Mouse (Mus musculus) T-helper 17 cell (primary cell): ENCODE measurements around the gene 3110021N24Rik.

Experiments
- in situ Hi-C, 2 experiments: fragments of 300-600 bp; cut with MboI, MseI; formaldehyde crosslinking; loops; 1 replicate in 1 of 2; 2 replicates in 1 of 2; pipeline ENCODE4 v1.15.1; 2025; ENCODE audit warnings: high pct_unique_total_duplicates in 2 of 2

3110021N24Rik gene

DNA sequence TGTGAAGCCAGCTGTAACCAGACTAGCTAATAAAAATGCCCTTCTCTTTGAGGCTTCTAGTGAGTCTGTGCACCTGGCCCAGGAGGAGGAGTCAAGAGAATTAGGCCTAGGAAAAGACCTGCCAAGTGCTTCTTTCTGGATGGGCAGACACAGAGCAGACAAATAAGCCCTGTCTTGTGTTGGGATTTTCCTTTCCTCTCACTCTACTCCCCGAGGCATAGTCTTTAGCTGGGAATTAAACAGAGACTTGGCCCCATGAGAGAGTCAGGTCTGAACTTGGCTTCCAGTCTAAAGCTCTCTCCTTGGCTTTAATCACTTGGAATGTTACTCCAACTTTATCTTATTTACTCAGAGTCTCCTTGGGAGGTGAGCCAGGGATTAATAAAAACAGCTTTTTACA, 74.5 kb downstream of the 3110021N24Rik start:
- in situ Hi-C loops: no loop called here

DNA sequence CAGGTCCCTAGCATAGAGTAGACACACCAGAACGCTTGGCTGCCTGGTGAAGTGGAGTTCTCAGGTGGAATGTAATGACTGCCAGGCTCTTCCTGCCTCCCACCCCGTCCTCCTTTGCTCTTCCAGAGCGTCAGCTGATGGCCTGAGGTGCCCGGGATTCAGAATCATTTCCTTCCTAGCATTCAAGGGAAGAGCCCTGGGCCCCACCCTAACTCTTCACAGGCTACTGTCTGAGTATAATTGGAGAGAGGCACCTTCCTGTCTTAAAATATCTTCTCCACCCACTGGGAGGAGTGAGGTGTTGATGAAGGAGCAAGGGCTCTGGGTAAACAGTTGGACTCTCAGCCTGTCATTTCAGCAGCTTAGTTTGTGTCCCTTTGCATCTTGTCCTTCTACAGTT, 77.3 kb downstream of the 3110021N24Rik start:
- in situ Hi-C loops: loop anchor here in 1 of 2 experiments (5.0 kb wide), 1 partner anchor 181 kb away; no protein-coding TSS in a partner anchor

DNA sequence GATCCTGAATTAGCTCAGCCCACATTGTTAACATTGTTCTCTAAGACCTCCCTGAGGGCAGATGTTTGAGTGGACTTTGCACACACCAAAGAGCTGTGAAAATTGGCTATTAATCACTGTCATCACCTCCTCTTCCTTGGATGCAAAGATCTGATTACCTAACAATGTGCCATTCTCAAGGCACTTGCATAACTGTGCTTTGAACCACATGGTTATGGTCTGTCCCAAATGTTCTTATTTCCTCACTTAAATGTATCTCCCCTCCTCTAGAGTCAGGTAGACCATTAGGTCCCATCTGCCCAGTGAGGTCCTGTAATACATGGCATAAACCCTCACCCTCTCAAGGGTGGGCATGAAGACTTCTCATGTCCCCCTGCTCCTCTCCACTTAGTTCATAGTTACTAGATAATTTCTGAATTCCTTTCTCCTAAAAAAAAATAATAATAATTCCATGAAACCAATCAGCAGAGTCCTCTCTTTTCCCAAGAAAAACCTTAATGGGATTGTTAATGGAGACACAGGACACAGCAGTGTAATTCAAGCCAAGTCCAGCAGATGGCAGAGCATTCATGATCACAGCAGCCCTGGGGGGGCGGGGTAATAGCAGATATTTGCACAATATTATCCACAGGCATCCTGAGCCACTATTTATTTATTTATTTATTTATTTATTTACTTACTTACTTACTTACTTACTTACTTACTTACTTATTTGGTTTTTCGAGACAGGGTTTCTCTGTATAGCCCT, 78.8 kb downstream of the 3110021N24Rik start:
- in situ Hi-C loops: loop anchor here in 1 of 2 experiments (5.0 kb wide), 1 partner anchor 179 kb away; no protein-coding TSS in a partner anchor

DNA sequence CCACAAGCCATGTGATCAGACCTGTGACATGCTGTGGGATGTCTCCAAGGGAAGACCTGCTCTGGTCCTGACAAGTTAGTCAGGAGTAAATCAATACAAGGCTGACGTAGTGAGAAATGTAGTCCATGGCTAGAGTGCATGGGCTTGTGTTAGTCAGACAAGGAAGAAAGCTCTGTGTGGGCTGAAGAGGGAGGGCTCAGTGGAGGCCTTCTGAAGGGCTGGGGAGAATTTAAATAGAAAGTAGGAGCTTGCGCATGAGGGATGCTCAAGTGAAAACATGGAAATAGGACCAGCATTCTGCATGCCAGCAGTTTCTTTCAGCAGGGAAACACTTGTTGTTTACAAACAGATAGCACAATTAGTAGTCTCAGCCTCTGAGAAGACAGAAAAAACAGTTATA, 84.1 kb downstream of the 3110021N24Rik start:
- in situ Hi-C loops: no loop called here

DNA sequence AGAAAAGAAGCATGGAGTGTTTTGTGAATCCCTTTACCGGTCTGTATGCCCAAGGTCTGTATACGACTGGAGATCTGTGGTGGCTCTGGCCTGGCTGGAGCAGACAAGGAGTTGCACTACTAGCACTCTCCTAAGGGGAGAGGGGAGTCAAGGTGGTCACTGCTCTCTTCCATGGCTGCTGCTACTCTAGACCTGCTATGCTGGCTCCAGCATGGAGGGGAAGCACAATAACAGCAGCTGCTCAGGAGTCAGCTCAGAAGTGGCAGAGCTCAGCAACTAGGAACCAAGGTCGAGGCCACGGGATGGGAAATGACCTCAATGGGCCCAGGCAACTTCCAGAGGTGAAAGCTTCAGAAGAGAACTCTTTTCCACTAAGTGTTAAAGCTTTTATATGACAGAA, 91.7 kb downstream of the 3110021N24Rik start:
- in situ Hi-C loops: no loop called here

DNA sequence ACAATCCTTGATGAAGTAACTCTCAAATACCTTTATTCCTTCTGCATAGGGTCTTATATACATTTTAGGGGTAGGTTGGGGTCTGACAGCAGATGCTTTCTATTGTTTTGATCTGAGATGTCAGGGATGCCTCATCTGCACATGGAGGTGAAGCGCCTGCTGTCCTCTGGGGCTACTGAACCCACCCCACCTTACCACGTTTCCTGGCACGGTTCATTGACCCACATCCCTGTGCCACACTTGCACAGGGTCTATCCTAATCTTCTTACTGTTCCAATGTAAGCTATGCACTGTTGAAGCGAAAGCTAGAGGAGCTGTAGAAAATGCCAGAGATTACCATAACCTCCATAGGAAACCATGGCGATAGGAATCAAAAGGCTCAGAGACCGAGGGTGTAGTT, 92.1 kb downstream of the 3110021N24Rik start:
- in situ Hi-C loops: no loop called here

DNA sequence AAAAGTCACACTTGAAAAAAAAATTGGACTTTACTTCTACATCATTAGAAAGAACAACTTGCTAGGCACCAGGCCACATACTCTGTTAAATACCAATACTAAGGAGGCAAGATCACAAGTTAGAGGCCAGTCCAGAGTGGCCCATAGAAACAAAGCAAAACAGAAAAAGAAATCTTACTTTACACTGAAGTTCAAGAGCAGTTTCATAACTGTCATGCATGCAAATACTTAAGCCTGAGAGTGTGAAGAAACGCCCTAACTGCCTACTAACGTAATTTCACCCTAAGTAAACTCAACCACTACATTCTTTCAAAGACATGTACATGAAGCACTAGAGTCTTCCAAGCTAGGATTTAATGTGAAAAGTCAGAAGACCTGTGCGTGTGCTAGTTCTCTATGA, 106.2 kb downstream of the 3110021N24Rik start:
- in situ Hi-C loops: loop anchor here in 1 of 2 experiments (25.0 kb wide), 1 partner anchor 837 kb away; the partner anchor contains the start of gene Cdkn2c

DNA sequence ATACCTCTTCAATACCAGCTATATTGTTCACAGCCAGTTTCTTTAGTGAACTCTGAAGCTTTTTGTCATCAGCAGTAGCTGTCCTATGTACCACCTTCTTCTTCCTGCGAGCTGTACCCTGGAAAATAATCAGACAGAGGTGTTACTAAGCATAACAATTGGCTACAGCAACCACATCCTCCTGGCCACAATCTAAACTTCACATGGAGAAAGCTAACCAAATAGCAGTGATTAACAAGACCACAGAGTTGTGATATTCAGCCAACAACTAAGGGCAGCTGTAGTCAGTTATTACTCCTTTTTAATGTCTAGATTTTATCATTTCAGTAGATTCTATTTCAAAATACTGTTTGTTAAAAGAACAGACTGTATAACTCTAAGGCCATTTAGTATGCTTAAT, 106.6 kb downstream of the 3110021N24Rik start:
- in situ Hi-C loops: loop anchor here in 1 of 2 experiments (25.0 kb wide), 1 partner anchor 836 kb away; the partner anchor contains the start of gene Cdkn2c

DNA sequence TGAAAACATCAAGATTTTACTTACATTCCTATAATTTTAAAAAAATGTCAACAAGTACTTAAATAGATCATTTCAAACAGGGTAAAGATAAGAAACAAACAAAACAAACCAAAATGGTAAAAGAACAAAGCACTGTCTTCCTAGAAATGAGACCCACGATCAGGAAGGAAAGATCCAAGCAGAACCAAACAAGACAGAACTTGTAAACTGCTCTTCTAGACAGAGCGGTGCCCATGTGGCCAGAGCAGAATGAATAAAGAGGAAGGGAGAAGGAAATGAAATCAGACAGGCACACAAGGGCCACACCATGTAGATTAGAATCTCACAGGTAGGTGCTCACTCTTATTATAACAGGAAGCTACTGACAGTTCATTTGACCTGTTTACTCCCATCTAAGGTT, 107.2 kb downstream of the 3110021N24Rik start:
- in situ Hi-C loops: loop anchor here in 1 of 2 experiments (25.0 kb wide), 1 partner anchor 836 kb away; the partner anchor contains the start of gene Cdkn2c

DNA sequence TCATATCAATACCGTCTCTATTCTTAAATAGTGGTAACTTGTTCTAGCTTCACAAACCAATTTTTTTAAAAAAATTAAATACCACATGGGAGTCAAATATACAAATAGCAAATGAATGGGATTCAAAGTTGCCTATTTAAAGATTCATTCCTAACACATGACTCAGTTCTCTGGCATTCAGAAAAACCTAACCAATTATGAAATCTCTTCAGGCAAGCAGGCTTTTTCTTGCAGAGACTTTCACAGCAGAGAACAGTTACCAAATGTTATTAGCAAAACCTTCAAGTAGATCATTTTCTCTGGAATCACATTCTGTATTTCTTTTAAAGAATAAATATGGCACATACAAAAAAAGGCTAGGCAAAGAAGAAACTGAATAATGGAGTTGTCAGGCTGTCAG, 111.2 kb downstream of the 3110021N24Rik start:
- in situ Hi-C loops: loop anchor here in 1 of 2 experiments (25.0 kb wide), 1 partner anchor 832 kb away; the partner anchor contains the start of gene Cdkn2c
